Mouse (Mus musculus) forebrain, embryonic 10.5 days (tissue): ENCODE results near the gene Fxyd7. TPM values are rescaled to one million over a fixed set of nuclear protein-coding genes. Genes with fewer than 3 reads are reported as not detected.
A peak's percentile ranks its signal among the peaks of the same experiment; 100 is the strongest.

ENCODE experiments used
- DNase-seq: peaks from one replicate; pipeline ENCODE4 v3.0.0-alpha.2; 2017; ENCODE audit warnings: low spot score; ENCODE audit errors: extremely low spot score
- H3K27ac ChIP-seq: fragments of 300-500 bp; sonication (generic); 2 replicates; pipeline ENCODE4 v1.5.1; 2016; ENCODE audit warnings: mild to moderate bottlenecking
- H3K27me3 ChIP-seq: fragments of 300-500 bp; sonication (generic); 2 replicates; pipeline ENCODE4 v1.6.1; 2016; ENCODE audit warnings: mild to moderate bottlenecking; ENCODE audit not compliant: poor library complexity, severe bottlenecking
- H3K36me3 ChIP-seq: fragments of 300-500 bp; sonication (generic); replicated peaks from 2 replicates; pipeline ENCODE4 v1.6.1; 2016; ENCODE audit warnings: mild to moderate bottlenecking, moderate library complexity
- H3K4me1 ChIP-seq: fragments of 300-500 bp; sonication (generic); 2 replicates; pipeline ENCODE4 v1.6.1; 2016
- H3K4me3 ChIP-seq: fragments of 300-500 bp; sonication (generic); 2 replicates; pipeline ENCODE4 v1.5.1; 2016; ENCODE audit warnings: mild to moderate bottlenecking, moderate library complexity
- H3K9me3 ChIP-seq: fragments of 300-500 bp; sonication (generic); 2 replicates; pipeline ENCODE4 v1.6.1; 2016; ENCODE audit warnings: mild to moderate bottlenecking, moderate library complexity
- WGBS: fragments of 180-500 bp; shearing (Covaris S2); methylation state at CpG from one replicate; pipeline ENCODE4 v1.1.7; 2016; 5-methylcytosine and 5-hydroxymethylcytosine counted together
- polyA plus RNA-seq: library from polyadenylated mRNA; unstranded; fragments of >200 nt; fragmentation: Nextera tagmentation; extraction: Ambion mirVana; gene quantifications from 2 replicates; pipeline ENCODE4 v1.2.1, GENCODE M21; 2016

Fxyd7 gene
- polyA plus RNA-seq, 1 experiment from 2014 or later: 1.1 TPM

- Histone ChIP-seq H3K36me3 (no peaks in the 10 kb centered on the region), H3K4me3 (no peak overlapping the region), H3K9me3 (no peaks in the 10 kb centered on the region; the same call in 1 of the 2 replicates), H3K27me3 (no peaks in the 10 kb centered on the region), H3K4me1 (peaks cover 34% of the 10 kb centered on the region), H3K27ac (peak overlapping the region; percentile 60)
- DNase-seq: no peak
- WGBS: 42% methylated on average over 3 of the region's 3 CpGs
Measured at GRCm38 (mm10) chr7:31085171-31085570, 33.9 kb upstream of the Fxyd7 start.

DNA sequence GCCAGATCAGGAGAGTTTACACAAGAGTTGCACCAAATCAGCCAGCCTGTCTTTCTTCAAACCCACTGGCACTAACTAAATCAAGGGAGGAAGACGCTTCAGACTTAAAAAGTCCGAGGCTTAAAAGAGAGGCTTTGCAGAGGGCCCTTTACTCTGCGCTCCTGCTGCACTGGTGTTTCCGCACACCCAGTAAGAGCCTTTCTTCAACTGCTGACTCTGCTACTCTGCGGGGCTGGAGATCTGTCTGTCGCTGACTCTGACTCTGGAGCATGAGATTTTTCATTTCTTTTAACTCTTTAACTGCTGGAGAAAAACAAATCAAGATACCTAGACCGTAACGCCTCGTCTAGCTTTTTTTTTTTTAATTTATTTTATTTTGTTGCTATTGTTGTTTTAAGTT is 32.9 kb upstream of the Fxyd7 start:
- peak overlapping the region; percentile 76; the same call in 1 of the 2 replicates for H3K27ac ChIP-seq
- no peak overlapping the region for H3K4me3 ChIP-seq
- no peaks in the 10 kb centered on the region for H3K27me3 ChIP-seq
- H3K36me3 ChIP-seq: no peaks in the 10 kb centered on the region
- H3K9me3 ChIP-seq: no peaks in the 10 kb centered on the region
- DNase-seq: no peak
- WGBS: 68% methylated on average over 9 of the region's 9 CpGs
- peaks cover 34% of the 10 kb centered on the region for H3K4me1 ChIP-seq

DNA sequence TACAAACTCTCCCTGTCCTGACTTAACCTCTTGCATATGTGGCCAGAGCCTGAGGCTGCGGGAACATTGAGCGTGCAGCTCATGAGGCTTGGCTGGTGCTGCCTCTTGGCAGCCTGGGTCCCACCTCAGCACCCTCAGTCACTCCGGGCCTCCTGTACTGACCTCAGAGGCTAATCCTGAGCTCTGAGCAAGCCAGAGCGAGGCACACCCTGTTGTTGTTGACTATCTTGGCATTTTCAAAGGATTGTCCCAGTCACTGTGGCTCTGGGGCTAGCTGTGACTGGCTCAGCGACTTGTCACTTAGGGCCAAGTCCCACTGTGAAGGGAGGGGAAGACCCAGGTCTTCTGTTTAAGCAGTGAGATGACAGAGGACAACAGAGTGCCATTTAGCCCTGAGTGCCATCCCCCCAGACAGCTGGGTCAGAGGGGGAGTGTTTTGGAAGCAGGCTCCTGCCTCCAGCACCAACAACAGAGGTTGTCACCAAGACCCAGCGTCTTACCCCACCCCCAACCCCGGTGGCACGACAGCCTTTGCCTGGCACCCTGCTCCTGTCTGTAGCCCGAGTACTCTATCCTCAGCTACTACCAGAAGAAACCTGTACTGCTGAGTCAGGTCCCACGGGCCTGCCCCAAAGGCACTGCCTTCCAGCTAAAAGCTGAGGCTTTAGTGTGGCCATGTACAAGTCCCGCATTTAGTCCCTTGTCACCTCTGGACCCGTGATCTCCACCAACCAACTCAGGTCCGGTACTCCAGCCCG is 31.7 kb upstream of the Fxyd7 start:
- no peaks in the 10 kb centered on the region for H3K36me3 ChIP-seq
- WGBS: 63% methylated on average over 14 of the region's 14 CpGs
- H3K27ac ChIP-seq: peak overlapping the region; percentile 76
- H3K27me3 ChIP-seq: no peaks in the 10 kb centered on the region
- H3K4me3 ChIP-seq: no peak overlapping the region
- no peaks in the 10 kb centered on the region for H3K9me3 ChIP-seq
- no peak for DNase-seq
- H3K4me1 ChIP-seq: peaks cover 34% of the 10 kb centered on the region

- H3K27ac ChIP-seq: no peak overlapping the region
- no peak overlapping the region for H3K4me3 ChIP-seq
- no peaks in the 10 kb centered on the region for H3K27me3 ChIP-seq
- H3K4me1 ChIP-seq: peaks cover 42% of the 10 kb centered on the region
- DNase-seq: no peak
- H3K36me3 ChIP-seq: no peaks in the 10 kb centered on the region
- H3K9me3 ChIP-seq: no peaks in the 10 kb centered on the region
Measured at GRCm38 (mm10) chr7:31082106-31082505, 30.8 kb upstream of the Fxyd7 start.

- Histone ChIP-seq H3K9me3 (no peaks in the 10 kb centered on the region), H3K36me3 (no peaks in the 10 kb centered on the region), H3K27me3 (no peaks in the 10 kb centered on the region), H3K27ac (no peak overlapping the region), H3K4me1 (peaks cover 49% of the 10 kb centered on the region), H3K4me3 (no peak overlapping the region)
- no peak for DNase-seq
- 30% methylated on average over 1 of the region's 1 CpGs for WGBS
Measured at GRCm38 (mm10) chr7:31081106-31081505, 29.8 kb upstream of the Fxyd7 start.

DNA sequence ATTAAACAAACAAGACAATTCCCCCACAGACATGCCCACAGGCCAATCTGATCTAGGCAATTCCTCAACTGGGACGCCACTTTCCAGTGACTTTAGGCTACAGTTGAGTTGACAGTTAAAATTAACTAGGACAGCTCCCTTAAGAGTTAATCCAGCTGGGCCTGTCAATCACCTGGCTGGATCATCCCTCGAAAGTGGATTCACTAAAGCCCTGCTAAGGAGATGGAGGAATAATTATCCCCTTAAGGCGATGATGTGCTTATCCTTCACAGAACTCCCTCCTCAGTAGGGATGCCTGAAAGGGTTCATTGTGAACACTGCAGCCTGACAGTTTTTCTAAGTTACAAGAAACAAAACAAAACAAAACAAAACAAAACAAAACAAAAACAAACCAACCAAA is 29.3 kb upstream of the Fxyd7 start:
- H3K36me3 ChIP-seq: no peaks in the 10 kb centered on the region
- 46% methylated on average over 3 of the region's 3 CpGs for WGBS
- H3K4me1 ChIP-seq: peaks cover 46% of the 10 kb centered on the region
- no peak overlapping the region for H3K27ac ChIP-seq
- H3K27me3 ChIP-seq: no peaks in the 10 kb centered on the region
- no peak for DNase-seq
- H3K9me3 ChIP-seq: no peaks in the 10 kb centered on the region
- no peak overlapping the region for H3K4me3 ChIP-seq

- Histone ChIP-seq H3K9me3 (no peaks in the 10 kb centered on the region), H3K4me1 (peaks cover 37% of the 10 kb centered on the region), H3K27me3 (no peaks in the 10 kb centered on the region), H3K4me3 (no peak overlapping the region), H3K36me3 (no peaks in the 10 kb centered on the region), H3K27ac (no peak overlapping the region)
- no peak for DNase-seq
- 90% methylated on average over 8 of the region's 8 CpGs for WGBS
Measured at GRCm38 (mm10) chr7:31079670-31080069, 28.4 kb upstream of the Fxyd7 start.

GRCm38 (mm10) chr7:31077885-31078445 is 26.7 kb upstream of the Fxyd7 start:
- peak overlapping the region; percentile 44 for H3K27ac ChIP-seq
- whole genome bisulfite sequencing: 41% methylated on average over 5 of the region's 5 CpGs
- no peaks in the 10 kb centered on the region for H3K36me3 ChIP-seq
- H3K9me3 ChIP-seq: no peaks in the 10 kb centered on the region
- H3K4me1 ChIP-seq: peaks cover 20% of the 10 kb centered on the region
- H3K27me3 ChIP-seq: no peaks in the 10 kb centered on the region
- H3K4me3 ChIP-seq: no peak overlapping the region
- DNase-seq: no peak

- peak overlapping the region; percentile 44 for H3K27ac ChIP-seq
- peaks cover 17% of the 10 kb centered on the region for H3K4me1 ChIP-seq
- H3K9me3 ChIP-seq: no peaks in the 10 kb centered on the region
- no peaks in the 10 kb centered on the region for H3K36me3 ChIP-seq
- H3K27me3 ChIP-seq: no peaks in the 10 kb centered on the region
- 52% methylated on average over 6 of the region's 6 CpGs for WGBS
- DNase-seq: no peak
- H3K4me3 ChIP-seq: no peak overlapping the region
Measured at GRCm38 (mm10) chr7:31077470-31077869, 26.2 kb upstream of the Fxyd7 start.

DNA sequence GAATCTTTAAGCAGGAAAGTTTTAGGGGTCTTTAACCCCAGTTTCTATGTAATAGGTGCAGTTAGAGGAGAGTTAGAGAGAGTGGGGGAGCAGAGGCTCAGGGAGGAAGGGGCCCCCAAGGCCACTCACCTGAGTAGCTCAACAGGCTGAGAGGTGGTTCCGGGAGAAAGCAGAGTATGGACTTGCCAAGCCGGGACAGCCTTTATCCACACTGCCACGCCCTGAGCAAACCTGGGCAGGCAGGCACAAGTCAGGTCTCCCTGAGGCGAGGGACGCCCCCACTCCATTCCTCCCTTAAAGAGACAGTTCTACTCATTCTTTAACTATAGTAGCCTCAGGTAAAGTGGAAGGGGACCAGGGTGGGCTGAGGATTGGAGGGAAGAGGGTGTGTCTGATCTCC is 25.2 kb upstream of the Fxyd7 start, which contains the start of gene Fxyd3:
Fxyd3 (minus strand) TSS at position 213 of the 400 bp plus-strand sequence.
- Histone ChIP-seq H3K4me3 (no peak within 1 kb of the TSS), H3K4me1 (peaks cover 21% of the 10 kb centered on the region), H3K36me3 (no peaks in the 10 kb centered on the region), H3K9me3 (no peaks in the 10 kb centered on the region), H3K27me3 (no peaks in the 10 kb centered on the region), H3K27ac (peak within 1 kb of the TSS; percentile 44)
- no peak for DNase-seq
- WGBS: 66% methylated on average over 5 of the region's 5 CpGs

DNA sequence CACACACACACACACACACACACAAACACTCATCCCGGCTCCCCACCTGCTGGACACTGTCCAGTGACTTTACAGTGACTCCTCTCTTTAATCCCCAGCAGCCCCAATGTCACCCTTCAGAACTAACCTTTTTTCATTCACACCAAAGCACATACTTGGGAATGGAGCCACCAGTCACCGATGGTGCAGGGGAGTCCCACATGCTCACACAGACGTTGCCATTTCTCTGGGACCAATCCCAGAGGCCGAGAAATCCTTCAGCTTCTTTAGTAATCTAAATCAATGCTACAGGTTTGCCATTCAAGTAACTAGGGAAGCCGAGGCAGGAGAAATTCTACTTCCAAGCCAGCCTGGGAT is 23.4 kb upstream of the Fxyd7 start:
- H3K4me3 ChIP-seq: no peak overlapping the region
- no peaks in the 10 kb centered on the region for H3K36me3 ChIP-seq
- no peak overlapping the region for H3K27ac ChIP-seq
- WGBS: 85% methylated on average over 5 of the region's 5 CpGs
- peaks cover 21% of the 10 kb centered on the region for H3K4me1 ChIP-seq
- DNase-seq: no peak
- H3K27me3 ChIP-seq: no peaks in the 10 kb centered on the region
- no peaks in the 10 kb centered on the region for H3K9me3 ChIP-seq

DNA sequence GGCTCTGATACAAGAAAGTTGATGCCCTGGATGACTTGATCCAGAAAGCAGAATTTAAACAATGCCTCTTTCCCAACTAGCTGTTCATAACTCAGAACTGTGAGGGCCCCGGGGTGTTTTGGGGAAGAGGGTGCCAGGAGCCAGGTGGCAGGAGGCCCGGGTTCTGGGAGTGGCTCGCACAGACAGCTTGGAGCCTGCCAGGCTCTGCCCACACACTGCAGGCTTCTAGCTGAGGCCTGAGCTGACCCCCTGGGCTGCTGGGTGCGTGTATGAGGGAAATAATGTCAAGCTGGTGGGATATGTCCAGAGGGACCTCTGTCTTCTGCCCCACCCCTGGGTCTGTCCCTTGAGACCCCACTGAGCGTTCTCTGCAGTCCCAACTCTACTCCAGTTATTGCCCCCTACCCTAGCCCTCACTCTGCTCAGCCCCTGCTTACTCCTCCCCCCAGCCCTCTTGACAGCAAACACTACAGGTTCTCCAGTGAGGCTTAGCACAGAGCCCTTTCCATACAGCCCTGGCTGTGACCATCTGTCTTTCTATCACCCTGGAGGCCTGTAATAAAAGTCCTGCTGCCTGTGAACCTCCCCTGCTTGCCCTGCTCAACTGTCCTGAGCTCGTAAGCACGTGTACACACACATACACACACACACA is 22.9 kb upstream of the Fxyd7 start:
- H3K36me3 ChIP-seq: no peaks in the 10 kb centered on the region
- no peak for DNase-seq
- no peaks in the 10 kb centered on the region for H3K9me3 ChIP-seq
- no peaks in the 10 kb centered on the region for H3K27me3 ChIP-seq
- WGBS: 82% methylated on average over 7 of the region's 7 CpGs
- no peak overlapping the region for H3K27ac ChIP-seq
- H3K4me3 ChIP-seq: no peak overlapping the region
- peaks cover 21% of the 10 kb centered on the region for H3K4me1 ChIP-seq

- Histone ChIP-seq H3K9me3 (no peaks in the 10 kb centered on the region), H3K36me3 (no peaks in the 10 kb centered on the region), H3K27me3 (no peaks in the 10 kb centered on the region), H3K27ac (no peak overlapping the region), H3K4me1 (peaks cover 21% of the 10 kb centered on the region), H3K4me3 (no peak overlapping the region)
- DNase-seq: no peak
Measured at GRCm38 (mm10) chr7:31073546-31073945, 22.3 kb upstream of the Fxyd7 start.
